Comparison of ENCODE assay signal across 15 mouse cellular contexts in the genomic region with DNA sequence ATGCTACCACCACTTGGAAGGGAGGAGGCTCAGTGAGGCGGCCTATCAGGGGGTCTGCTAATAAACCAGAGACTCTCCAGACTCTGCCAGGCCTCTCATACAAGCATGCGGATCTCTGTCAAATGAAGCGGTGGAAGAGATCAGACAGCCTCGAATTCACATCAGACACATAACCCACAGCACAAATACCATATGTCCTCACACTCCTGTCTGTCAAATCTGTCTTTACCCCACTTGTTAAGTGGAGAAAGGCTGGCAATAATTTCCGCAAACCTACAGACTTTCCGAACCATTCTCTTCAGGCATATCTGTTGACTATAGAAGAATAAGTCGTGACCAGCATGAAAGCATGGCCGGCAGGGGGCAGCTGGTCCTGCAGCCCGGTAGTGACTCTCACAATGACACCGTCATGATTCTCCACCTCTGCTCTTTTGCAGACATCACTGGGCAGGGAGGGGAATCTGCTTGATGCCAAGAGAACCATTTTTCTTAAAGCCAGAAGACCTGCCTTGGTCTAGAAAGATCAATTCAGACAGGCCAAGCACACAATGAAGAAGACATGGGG. TPM values are rescaled to one million over a fixed set of nuclear protein-coding genes. Genes with fewer than 3 reads are reported as not detected.
DNase-seq lines count a peak whose midpoint lies in the region; ATAC-seq and TF ChIP-seq lines count a peak whose summit lies in the region.
"Had no signal": no experiment of that assay in that cellular context is flagged by ENCODE, and none has a peak within 500 bp of the region (broad histone marks: within the 10 kb centered on the region; RNA-seq: fewer than 3 reads in every experiment).

No protein-coding gene starts in this region.

- H3K4me1 ChIP-seq in kidney, postnatal 0 days (replicated peaks; ENCODE audit: insufficient read depth, low read length): no peaks in the 10 kb centered on the region
- H3K4me1 ChIP-seq in neural tube, embryonic 15.5 days: peaks cover 39% of the 10 kb centered on the region
- no peaks in the 10 kb centered on the region for H3K4me1 ChIP-seq in stomach, postnatal 0 days (replicated peaks; ENCODE audit: control insufficient read depth, insufficient read depth)

- H3K27ac ChIP-seq in kidney, postnatal 0 days: no peak overlapping the region
- H3K27ac ChIP-seq in neural tube, embryonic 15.5 days (replicated peaks): 0 out of 2 replicates have a peak overlapping the region, but pooled peaks have one; percentile 28
- H3K27ac ChIP-seq in stomach, postnatal 0 days (replicated peaks): no peak overlapping the region
- H3K27ac ChIP-seq: limb, embryonic 15.5 days; neural tube, embryonic 13.5 days had no signal

- H3K9me3 ChIP-seq in kidney, postnatal 0 days (replicated peaks; ENCODE audit: low read length): no peaks in the 10 kb centered on the region
- H3K9me3 ChIP-seq in neural tube, embryonic 15.5 days (replicated peaks): no peaks in the 10 kb centered on the region
- no peaks in the 10 kb centered on the region for H3K9me3 ChIP-seq in stomach, postnatal 0 days (ENCODE audit: control insufficient read depth, low read length)
- H3K9me3 ChIP-seq: limb, embryonic 15.5 days; neural tube, embryonic 13.5 days had no signal

- H3K36me3 ChIP-seq in kidney, postnatal 0 days (ENCODE audit: insufficient read depth, low read length): no peaks in the 10 kb centered on the region
- H3K36me3 ChIP-seq in neural tube, embryonic 15.5 days: no peaks in the 10 kb centered on the region
- H3K36me3 ChIP-seq in stomach, postnatal 0 days (ENCODE audit: control insufficient read depth, insufficient read depth, low read length): no peaks in the 10 kb centered on the region
- H3K36me3 ChIP-seq: limb, embryonic 15.5 days; neural tube, embryonic 13.5 days had no signal

- WGBS in kidney, postnatal 0 days: 80% methylated on average over 10 of the region's 10 CpGs
- WGBS in neural tube, embryonic 15.5 days: 53% methylated on average over 10 of the region's 10 CpGs
- WGBS in stomach, postnatal 0 days: 70% methylated on average over 10 of the region's 10 CpGs

- H3K27me3 ChIP-seq in kidney, postnatal 0 days (ENCODE audit: insufficient read depth, low read length): no peaks in the 10 kb centered on the region
- H3K27me3 ChIP-seq in neural tube, embryonic 15.5 days (replicated peaks): no peaks in the 10 kb centered on the region
- no peaks in the 10 kb centered on the region for H3K27me3 ChIP-seq in stomach, postnatal 0 days (ENCODE audit: control insufficient read depth, insufficient read depth, low read length)

- ATAC-seq in kidney, postnatal 0 days (replicated peaks; ENCODE audit: low FRiP score, low read depth): no peak
- no peak for ATAC-seq in neural tube, embryonic 15.5 days (ENCODE audit: low FRiP score)
- ATAC-seq in stomach, postnatal 0 days (ENCODE audit: low FRiP score, low TSS enrichment): no peak
- no peak for ATAC-seq in activated CD4-positive, CD25-positive, alpha-beta regulatory T cell, adult 4 months

- TF ChIP-seq EP300 in stomach, postnatal 0 days (optimal IDR thresholded peaks at IDR 0.05): no peak

- peak; percentile 40; the same call in 1 of the 2 replicates for TF ChIP-seq CTCF in kidney, postnatal 0 days (IDR thresholded peaks at IDR 0.05; ENCODE audit: low read depth)
- peak; percentile 50 for TF ChIP-seq CTCF in stomach, postnatal 0 days (IDR thresholded peaks at IDR 0.05; ENCODE audit: low read depth)

- no peak overlapping the region for H3K4me3 ChIP-seq in kidney, postnatal 0 days (replicated peaks; ENCODE audit: low read depth, low read length)
- H3K4me3 ChIP-seq in neural tube, embryonic 15.5 days (replicated peaks): no peak overlapping the region
- no peak overlapping the region for H3K4me3 ChIP-seq in stomach, postnatal 0 days (ENCODE audit: low read depth, low read length)
- H3K4me3 ChIP-seq: limb, embryonic 15.5 days; neural tube, embryonic 13.5 days had no signal

- no peak overlapping the region for H3K9ac ChIP-seq in kidney, postnatal 0 days (ENCODE audit: low read depth, low read length)
- H3K9ac ChIP-seq in neural tube, embryonic 15.5 days (replicated peaks): no peak overlapping the region
- no peak overlapping the region for H3K9ac ChIP-seq in stomach, postnatal 0 days (ENCODE audit: low read length)
- H3K9ac ChIP-seq: limb, embryonic 15.5 days; neural tube, embryonic 13.5 days had no signal

- no peak overlapping the region for H3K4me2 ChIP-seq in kidney, postnatal 0 days (ENCODE audit: low read length)
- no peak overlapping the region for H3K4me2 ChIP-seq in neural tube, embryonic 15.5 days
- H3K4me2 ChIP-seq in stomach, postnatal 0 days (replicated peaks; ENCODE audit: low read depth): no peak overlapping the region
- H3K4me2 ChIP-seq: limb, embryonic 15.5 days; neural tube, embryonic 13.5 days had no signal

- peak; percentile 25 for DNase-seq in embryo, embryonic 10 days (ENCODE audit: low spot score)
- no peak for DNase-seq in embryo, embryonic 9.5 days (ENCODE audit: extremely low spot score)
- DNase-seq in kidney, postnatal 0 days (ENCODE audit: low spot score): no peak
- no peak for DNase-seq in kidney, adult 18-20 months
- DNase-seq in neural tube, embryonic 10.5 days (ENCODE audit: extremely low spot score, low spot score): no peak
- no peak for DNase-seq in stomach, postnatal 0 days (ENCODE audit: low spot score)
- DNase-seq: adrenal gland, adult 8-10 months; cerebellum, adult 11 months; gastrocnemius, postnatal 25 days; heart, postnatal 14 days; kidney, adult 9 months had no signal

RNA-seq across cellular contexts. Expression of gene Efcab10, which starts 58.0 kb away (rescaled TPM):
- polyA plus RNA-seq in kidney, postnatal 0 days (2015; fragmentation: Nextera tagmentation; extraction: Ambion mirVana): 0.96 and 1.6 TPM in 2 replicates
- polyA plus RNA-seq in neural tube, embryonic 15.5 days (2015; fragmentation: Nextera tagmentation; extraction: Ambion mirVana): 2.5 and 3.1 TPM in 2 replicates
- polyA plus RNA-seq in stomach, postnatal 0 days (2015; fragmentation: Nextera tagmentation; extraction: Ambion mirVana): 0.21 TPM in 1 of 2 replicates, not detected in the other
- not detected for polyA plus RNA-seq in activated CD4-positive, CD25-positive, alpha-beta regulatory T cell, adult 4 months (2017; shearing (Covaris generic))
- polyA plus RNA-seq: limb, embryonic 15.5 days had no signal
